Mouse (Mus musculus): ENCODE data around the gene Nid1.

- TF ChIP-seq EP300 (IDR thresholded peaks at IDR 0.05; ENCODE audit: low read depth): no peak
- TF ChIP-seq CTCF (IDR thresholded peaks at IDR 0.05; ENCODE audit: low read depth): no peak
Measured at GRCm38 (mm10) chr13:13506556-13506955, 69.2 kb downstream of the Nid1 start.

Data from liver, embryonic 14.5 days (tissue).